Mouse (Mus musculus) bone marrow macrophage, adult 2 months (primary cell): ENCODE results near the gene 6330403K07Rik.

ENCODE experiments used
- CTCF ChIP-seq: IDR thresholded peaks from 2 replicates; pipeline ENCODE4 v1.5.1; 2012; ENCODE audit warnings: low read depth, mild to moderate bottlenecking, low read length, moderate library complexity
- POLR2A ChIP-seq: IDR thresholded peaks from 2 replicates; pipeline ENCODE4 v1.6.1; 2012; ENCODE audit warnings: mild to moderate bottlenecking, low read depth, low read length, borderline replicate concordance

- TF ChIP-seq POLR2A (no peak), CTCF (no peak)
These were observed 6.4 kb upstream of the 6330403K07Rik start for GRCm38 (mm10) chr11:71039526-71040298.
